ENCODE assay signal across 14 mouse cellular contexts in genomic region chr3:100429667-100430066, GRCm38 (mm10). TPM values are rescaled to one million over a fixed set of nuclear protein-coding genes. Genes with fewer than 3 reads are reported as not detected.
DNase-seq lines count a peak whose midpoint lies in the region; ATAC-seq and TF ChIP-seq lines count a peak whose summit lies in the region.
"Had no signal": no experiment of that assay in that cellular context is flagged by ENCODE, and none has a peak within 500 bp of the region (broad histone marks: within the 10 kb centered on the region; RNA-seq: fewer than 3 reads in every experiment).

No protein-coding gene starts in this region.

- TF ChIP-seq EP300 in liver, embryonic 14.5 days (IDR thresholded peaks at IDR 0.05; ENCODE audit: low read depth): peak; percentile 82
- no peak for TF ChIP-seq EP300 in stomach, postnatal 0 days (optimal IDR thresholded peaks at IDR 0.05)

- ATAC-seq in heart, embryonic 11.5 days (replicated peaks; ENCODE audit: insufficient number of reproducible peaks, low FRiP score, low TSS enrichment): peak; percentile 78
- peak; percentile 94 for ATAC-seq in liver, embryonic 14.5 days (ENCODE audit: insufficient read depth)
- peak; percentile 82 for ATAC-seq in stomach, postnatal 0 days (ENCODE audit: low FRiP score, low TSS enrichment)
- ATAC-seq: activated CD4-positive, CD25-positive, alpha-beta regulatory T cell, adult 4 months had no signal

- no peaks in the 10 kb centered on the region for H3K9me3 ChIP-seq in heart, embryonic 11.5 days (replicated peaks; ENCODE audit: control insufficient read depth, low read length)
- no peaks in the 10 kb centered on the region for H3K9me3 ChIP-seq in liver, embryonic 14.5 days (ENCODE audit: control insufficient read depth, low read length)
- no peaks in the 10 kb centered on the region for H3K9me3 ChIP-seq in stomach, postnatal 0 days (ENCODE audit: control insufficient read depth, low read length)

- no peak overlapping the region for H3K27ac ChIP-seq in heart, embryonic 11.5 days (ENCODE audit: low read depth, low read length)
- H3K27ac ChIP-seq in liver, embryonic 14.5 days: peak overlapping the region; percentile 67
- no peak overlapping the region for H3K27ac ChIP-seq in stomach, postnatal 0 days (replicated peaks)
- H3K27ac ChIP-seq: heart, adult 2 months; hindbrain, embryonic 14.5 days had no signal

- no peak overlapping the region for H3K9ac ChIP-seq in heart, embryonic 11.5 days (ENCODE audit: low read depth, low read length)
- no peak overlapping the region for H3K9ac ChIP-seq in liver, embryonic 14.5 days (replicated peaks)
- no peak overlapping the region for H3K9ac ChIP-seq in stomach, postnatal 0 days (ENCODE audit: low read length)
- H3K9ac ChIP-seq: hindbrain, embryonic 14.5 days had no signal

- no peak for DNase-seq in heart, postnatal 10 days
- DNase-seq in spleen, adult 12 weeks (ENCODE audit: low spot score): peak; percentile 31
- no peak for DNase-seq in spleen, adult 18-20 months
- DNase-seq in liver, embryonic 14.5 days (ENCODE audit: low read depth in 3 of 3, low spot score in 3 of 3): peak; percentile 47 to 62 (median 57)
- DNase-seq in stomach, postnatal 0 days (ENCODE audit: low spot score): peak; percentile 52
- no peak for DNase-seq in adipocyte (ENCODE audit: low spot score)
- DNase-seq in lung, postnatal 36 days: no peak
- DNase-seq: cerebellum, postnatal 36 days; heart, adult 2 months; kidney, adult 9 months; right cerebral cortex, postnatal 25 days had no signal

- TF ChIP-seq CTCF in liver, embryonic 14.5 days (IDR thresholded peaks at IDR 0.05; ENCODE audit: low read depth): no peak
- TF ChIP-seq CTCF in stomach, postnatal 0 days (IDR thresholded peaks at IDR 0.05; ENCODE audit: low read depth): no peak

- no peak overlapping the region for H3K4me2 ChIP-seq in heart, embryonic 11.5 days
- no peak overlapping the region for H3K4me2 ChIP-seq in liver, embryonic 14.5 days (ENCODE audit: low read depth)
- H3K4me2 ChIP-seq in stomach, postnatal 0 days (replicated peaks; ENCODE audit: low read depth): no peak overlapping the region
- H3K4me2 ChIP-seq: hindbrain, embryonic 14.5 days had no signal

- no peaks in the 10 kb centered on the region for H3K27me3 ChIP-seq in heart, embryonic 11.5 days (ENCODE audit: control insufficient read depth, insufficient read depth, low read length)
- no peaks in the 10 kb centered on the region for H3K27me3 ChIP-seq in liver, embryonic 14.5 days (ENCODE audit: control insufficient read depth, insufficient read depth, low read length)
- no peaks in the 10 kb centered on the region for H3K27me3 ChIP-seq in stomach, postnatal 0 days (ENCODE audit: control insufficient read depth, insufficient read depth, low read length)

- intact Hi-C loops in heart, postnatal 10 days (cut with DNase I): no loop called here

- WGBS in heart, embryonic 11.5 days (ENCODE audit: insufficient replicate concordance): 48% methylated on average over 4 of the region's 4 CpGs
- WGBS in liver, embryonic 14.5 days (ENCODE audit: insufficient replicate concordance): 10% methylated on average over 4 of the region's 4 CpGs
- whole genome bisulfite sequencing in stomach, postnatal 0 days: 38% methylated on average over 4 of the region's 4 CpGs

- no peak overlapping the region for H3K4me3 ChIP-seq in heart, embryonic 11.5 days (ENCODE audit: low read depth, low read length)
- no peak overlapping the region for H3K4me3 ChIP-seq in liver, embryonic 14.5 days (ENCODE audit: insufficient read depth in 1 of 2, low read depth in 2 of 2, low read length in 2 of 2)
- no peak overlapping the region for H3K4me3 ChIP-seq in stomach, postnatal 0 days (ENCODE audit: low read depth, low read length)
- H3K4me3 ChIP-seq: heart, adult 2 months had no signal

- no peaks in the 10 kb centered on the region for H3K36me3 ChIP-seq in heart, embryonic 11.5 days (ENCODE audit: control insufficient read depth, insufficient read depth, low read length)
- no peaks in the 10 kb centered on the region for H3K36me3 ChIP-seq in liver, embryonic 14.5 days (replicated peaks; ENCODE audit: control insufficient read depth, insufficient read depth, low read depth)
- H3K36me3 ChIP-seq in stomach, postnatal 0 days (ENCODE audit: control insufficient read depth, insufficient read depth, low read length): no peaks in the 10 kb centered on the region

- H3K4me1 ChIP-seq in heart, embryonic 11.5 days (ENCODE audit: control insufficient read depth, insufficient read depth, low read length): 0 out of 2 replicates have a peak, but pooled peaks cover 7% of the 10 kb centered on the region
- H3K4me1 ChIP-seq in liver, embryonic 14.5 days (replicated peaks; ENCODE audit: control insufficient read depth in 2 of 2, insufficient read depth in 2 of 2, low read length in 1 of 2): peaks cover 29 to 42% of the 10 kb centered on the region in 2 experiments
- H3K4me1 ChIP-seq in stomach, postnatal 0 days (replicated peaks; ENCODE audit: control insufficient read depth, insufficient read depth): no peaks in the 10 kb centered on the region

RNA-seq across cellular contexts. Expression of gene Tent5c, which starts 59.5 kb away (rescaled TPM):
- 7.4 and 8.3 TPM in 2 replicates for polyA plus RNA-seq in heart, embryonic 11.5 days (2014; fragmentation: Nextera tagmentation; extraction: Ambion mirVana)
- 10 to 100 TPM; 20.8 to 44.2 TPM for total RNA-seq in heart, postnatal 10 days (2021)
- 43.2 and 44.1 TPM in 2 replicates for polyA plus RNA-seq in liver, embryonic 14.5 days (2012; rRNA removed)
- polyA plus RNA-seq in liver, embryonic 14.5 days (2014; fragmentation: Nextera tagmentation; extraction: Ambion mirVana): 73.8 and 75.0 TPM in 2 replicates
- 2.5 and 2.8 TPM in 2 replicates for polyA plus RNA-seq in stomach, postnatal 0 days (2015; fragmentation: Nextera tagmentation; extraction: Ambion mirVana)

Comparison
In these comparisons a context has a peak if more than half of its experiments do, and no peak if none do; other contexts are left out.
1. DNase-seq: peak in spleen, adult 12 weeks (single experiment), liver, embryonic 14.5 days (3 of 3) and stomach, postnatal 0 days (single experiment); none in heart, postnatal 10 days (0 of 2), spleen, adult 18-20 months (0 of 2), adipocyte (single experiment) and lung, postnatal 36 days (single experiment).
2. Peak in every context shown above with its lines, with median percentiles within 50 percentile points of each other: ATAC-seq.